Mouse (Mus musculus) liver, adult (tissue): Measurements from ENCODE around the gene Pltp.

Experiments used
- GATA4 ChIP-seq: IDR thresholded peaks from 2 replicates; pipeline ENCODE4 v1.6.1; 2014; ENCODE audit warnings: mild to moderate bottlenecking, low read length; ENCODE audit not compliant: insufficient replicate concordance

Pltp gene

DNA sequence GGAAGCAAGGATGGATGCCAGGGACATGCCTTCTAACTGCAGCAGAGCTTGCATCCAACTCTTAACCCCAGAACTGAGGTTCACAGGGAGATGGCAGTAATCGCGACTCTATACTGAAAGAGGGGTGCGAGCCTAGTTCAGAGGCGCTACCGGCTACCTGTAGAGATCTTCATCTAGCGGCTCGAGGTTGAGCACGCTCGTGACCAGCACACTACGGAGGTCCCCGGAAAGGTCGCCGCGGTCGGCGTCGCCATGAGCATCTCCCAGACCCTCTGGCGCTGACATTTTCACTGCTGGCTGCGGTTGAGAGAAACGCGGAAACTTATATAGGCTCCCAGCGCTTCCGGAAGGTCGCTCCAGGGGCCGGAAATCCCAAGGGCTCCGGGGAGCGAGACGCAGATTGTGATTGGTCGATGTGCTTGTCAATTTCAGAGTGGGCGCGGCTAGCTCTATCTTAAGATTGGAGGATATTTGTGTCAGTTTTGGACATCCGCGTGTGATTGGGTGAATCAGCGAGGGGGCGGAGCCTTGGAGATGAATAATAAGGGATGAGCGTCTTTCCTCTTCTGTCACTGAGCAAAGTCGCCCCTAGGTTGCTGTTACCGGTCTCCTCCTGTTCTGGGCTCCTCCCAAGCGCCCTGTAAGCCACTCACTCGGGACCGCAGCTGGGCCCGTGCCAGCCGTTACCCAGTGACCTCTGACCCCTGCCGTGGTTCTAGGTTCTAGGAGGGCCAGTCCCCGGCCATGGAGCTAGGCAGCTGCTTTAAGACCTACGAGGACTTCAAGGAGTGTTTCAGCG lies 52.8 kb downstream of the Pltp start, which contains the start of the genes Acot8 and Zswim3:
Acot8 (minus strand) TSS at position 350 of the 799 bp plus-strand sequence.
Zswim3 (plus strand) TSS at position 566 of the 799 bp plus-strand sequence.
- TF ChIP-seq GATA4 = no peak

DNA sequence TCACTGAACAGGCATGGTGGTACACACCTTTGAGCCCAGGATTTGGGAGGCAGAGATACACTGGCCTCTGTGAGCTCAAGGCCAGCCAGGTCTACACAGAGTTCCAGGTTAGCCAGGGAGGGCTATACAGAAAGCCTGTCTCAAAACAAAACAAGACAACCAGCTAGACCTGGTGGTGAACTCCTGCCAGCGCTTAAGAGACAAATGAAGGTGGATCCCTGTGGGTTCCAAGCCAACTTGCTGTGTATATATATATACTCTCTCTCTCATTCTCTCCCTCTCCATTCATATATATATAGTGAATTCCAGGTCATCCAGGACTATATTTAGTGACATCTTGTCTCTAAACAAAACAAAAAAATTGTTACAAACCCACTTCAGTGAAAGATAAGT lies 53.6 kb downstream of the Pltp start:
- TF ChIP-seq GATA4 = no peak

DNA sequence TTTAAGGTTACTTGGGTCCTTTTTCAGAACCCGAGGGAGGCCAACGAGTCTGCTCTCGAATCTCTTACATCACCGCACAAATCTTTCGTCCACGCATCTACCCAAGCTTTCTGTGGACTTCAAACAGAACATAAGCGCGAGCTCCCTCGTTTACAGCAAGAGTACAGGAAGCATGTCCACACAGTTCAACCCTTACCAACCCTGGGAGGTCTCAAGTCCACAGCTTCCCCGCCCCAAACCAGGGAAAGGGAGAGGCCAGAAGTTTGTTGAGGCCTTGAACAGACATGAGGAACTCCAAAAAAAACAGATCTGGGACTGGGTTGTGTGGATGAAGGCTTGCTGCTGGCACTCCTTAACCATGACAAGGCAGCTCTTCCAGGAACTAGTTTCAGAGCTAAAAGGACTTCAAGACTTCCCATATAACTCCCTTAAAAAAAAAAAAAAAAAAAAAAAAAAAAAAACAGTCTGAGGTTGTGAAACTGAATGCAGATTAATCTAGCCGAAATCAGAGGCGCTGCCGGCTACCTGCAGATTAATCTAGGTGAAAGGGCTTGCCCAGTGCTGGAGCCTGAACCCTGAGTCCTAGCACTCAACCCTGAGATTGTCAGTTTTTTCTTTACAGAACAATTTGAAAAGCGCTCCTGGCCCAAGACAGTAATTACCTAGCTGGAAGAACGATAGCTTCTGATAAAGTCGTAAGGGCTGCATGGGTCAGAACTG lies 54.1 kb downstream of the Pltp start:
- TF ChIP-seq GATA4 = peak; percentile 30; the same call in 1 of the 2 replicates

DNA sequence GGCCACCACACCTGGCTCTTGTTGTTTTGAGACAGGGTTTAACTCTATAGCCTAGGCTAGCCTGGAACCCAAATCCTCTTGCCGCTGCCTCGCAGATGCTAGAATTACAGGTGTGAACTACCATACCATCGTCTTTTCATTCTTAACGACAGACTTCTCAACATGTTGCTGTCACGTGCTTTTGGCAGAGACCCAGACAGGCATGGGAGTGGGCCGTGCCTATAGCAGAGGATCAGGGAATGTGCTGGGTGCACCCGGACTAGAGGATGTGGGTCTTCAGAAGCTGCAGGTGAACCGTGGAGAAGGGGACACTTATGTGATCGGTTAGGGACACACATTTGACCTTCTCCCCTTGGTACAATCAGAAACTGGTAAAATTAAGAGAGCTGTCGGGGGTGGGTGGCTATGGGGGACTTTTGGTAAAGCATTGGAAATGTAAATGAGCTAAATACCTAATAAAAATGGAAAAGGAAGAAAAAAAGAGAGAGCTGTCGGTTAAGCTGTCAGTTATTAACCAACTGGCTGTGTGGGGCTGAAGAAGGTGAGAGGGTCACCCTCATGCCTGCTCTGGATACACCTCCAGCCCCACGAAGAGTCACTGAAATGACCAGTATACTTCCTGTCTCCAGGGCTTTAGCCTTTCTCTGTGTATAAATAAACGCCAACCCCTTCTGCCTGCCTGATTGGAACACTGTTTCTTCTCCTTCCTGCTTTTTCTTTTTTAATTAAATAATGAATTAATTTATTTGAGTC lies 57.1 kb downstream of the Pltp start:
- no peak for TF ChIP-seq GATA4

DNA sequence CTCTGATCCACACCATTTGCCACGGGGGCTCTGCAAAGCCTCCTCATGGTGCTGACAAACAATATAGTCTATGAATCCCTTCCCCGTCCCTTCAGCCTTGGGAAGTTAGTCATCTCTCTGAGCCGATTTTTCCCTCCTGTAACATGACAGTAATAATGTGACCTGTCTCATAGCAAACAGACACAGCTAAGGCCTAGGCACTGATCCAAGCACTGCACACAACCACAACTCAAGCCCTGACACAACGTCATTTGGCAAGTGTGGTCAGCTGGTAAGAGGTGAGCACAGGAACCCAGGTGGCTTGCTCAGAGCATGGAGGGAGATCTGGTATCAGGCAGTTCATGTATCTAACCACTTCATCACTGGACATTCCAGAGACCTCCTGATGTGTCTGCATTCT lies 61.6 kb downstream of the Pltp start:
- no peak for TF ChIP-seq GATA4

DNA sequence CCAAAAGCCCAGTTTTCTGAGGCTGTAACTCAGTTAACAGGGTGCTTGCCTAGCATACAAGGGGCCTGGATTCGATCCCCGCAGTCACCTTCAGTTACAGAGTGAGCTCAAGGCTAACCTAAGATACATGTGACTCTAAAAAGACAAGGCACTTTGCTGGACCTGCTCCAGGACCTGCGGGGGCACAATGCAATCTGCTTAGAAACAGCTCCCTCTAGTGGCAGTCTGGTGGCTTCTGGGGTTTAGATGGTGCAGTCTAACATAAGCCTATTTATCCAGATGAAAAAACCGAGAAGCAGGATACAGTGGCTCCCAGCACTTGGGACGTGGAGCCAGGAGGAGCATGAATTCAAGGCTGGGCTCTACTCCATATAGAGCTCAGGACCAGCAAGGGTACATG lies 63.2 kb downstream of the Pltp start:
- peak; percentile 33; the same call in 1 of the 2 replicates for TF ChIP-seq GATA4

DNA sequence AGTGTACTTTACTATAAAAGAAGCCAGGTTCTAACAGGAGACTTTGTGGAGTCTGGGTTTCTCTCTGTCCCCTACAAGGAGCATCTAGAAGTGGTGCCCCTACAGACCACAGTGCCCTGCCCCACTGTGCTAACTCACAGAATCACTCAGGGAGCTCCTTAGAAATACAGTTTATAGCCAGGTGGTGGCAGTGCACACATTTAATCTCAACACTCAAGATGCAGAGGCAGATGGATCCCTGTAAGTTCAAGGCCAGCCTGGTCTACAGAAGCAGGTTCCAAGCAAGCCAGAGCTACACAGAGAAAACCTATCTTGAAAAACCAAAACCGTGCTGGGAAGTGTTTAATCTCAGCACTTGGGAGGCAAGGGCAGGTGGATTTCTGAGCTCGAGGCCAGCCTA lies 63.7 kb downstream of the Pltp start:
- no peak for TF ChIP-seq GATA4

DNA sequence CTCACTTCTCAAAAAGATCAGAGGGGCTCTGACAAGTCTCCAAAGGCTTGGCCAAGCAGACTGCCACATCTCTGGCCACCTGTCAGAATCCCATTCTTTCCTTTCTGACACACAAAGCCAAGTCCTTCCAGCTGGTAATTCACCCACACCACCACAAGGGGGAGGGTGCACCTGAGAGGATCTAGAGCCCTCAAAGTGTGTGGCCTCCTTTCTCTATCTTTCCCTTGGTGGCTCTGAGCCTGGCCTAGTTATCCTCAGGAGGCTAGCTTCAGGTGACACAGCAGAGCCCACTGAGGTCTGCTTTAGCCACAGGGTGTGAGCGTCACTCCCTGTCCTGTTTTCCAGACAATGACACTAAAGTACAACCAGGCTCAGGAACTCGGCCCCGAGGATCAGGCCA lies 64.3 kb downstream of the Pltp start:
- no peak for TF ChIP-seq GATA4

DNA sequence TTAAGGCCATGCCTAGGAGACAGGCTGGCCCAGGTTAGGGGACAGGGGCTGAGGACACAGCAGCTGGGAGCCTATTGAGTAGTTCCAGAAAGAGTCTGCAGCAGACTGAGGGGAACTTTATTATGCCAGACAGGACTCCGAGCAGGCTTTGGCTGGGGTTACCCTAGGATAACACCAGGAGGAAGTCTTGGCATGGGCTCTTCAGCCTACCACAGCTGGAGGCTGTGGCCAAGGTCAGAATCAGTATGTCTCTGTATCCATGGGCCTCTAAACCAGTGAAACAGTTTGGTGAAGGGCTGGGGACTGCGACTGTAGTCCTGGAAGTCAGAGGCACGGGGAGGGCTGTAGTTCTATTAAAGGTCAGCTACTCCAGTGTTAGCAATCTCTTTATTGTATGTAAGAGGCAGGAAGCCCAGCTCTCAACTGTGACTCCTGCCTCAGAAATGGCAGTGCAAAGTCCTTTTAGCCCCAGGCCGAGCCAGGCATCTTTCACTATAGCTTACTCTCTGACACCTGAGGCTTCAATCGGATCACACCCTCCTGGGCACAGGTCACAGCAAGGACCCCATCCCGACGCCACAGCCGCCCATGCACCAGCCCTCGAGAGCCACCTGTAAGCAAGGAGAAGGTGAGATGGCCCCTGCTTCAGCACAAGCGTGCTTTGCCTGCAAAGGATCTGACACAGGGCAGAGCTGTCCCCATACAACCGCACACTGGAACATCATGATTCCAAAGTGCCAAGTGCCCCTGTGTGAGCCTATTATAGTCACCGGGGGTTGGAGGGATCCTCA lies 64.9 kb downstream of the Pltp start:
- no peak for TF ChIP-seq GATA4

DNA sequence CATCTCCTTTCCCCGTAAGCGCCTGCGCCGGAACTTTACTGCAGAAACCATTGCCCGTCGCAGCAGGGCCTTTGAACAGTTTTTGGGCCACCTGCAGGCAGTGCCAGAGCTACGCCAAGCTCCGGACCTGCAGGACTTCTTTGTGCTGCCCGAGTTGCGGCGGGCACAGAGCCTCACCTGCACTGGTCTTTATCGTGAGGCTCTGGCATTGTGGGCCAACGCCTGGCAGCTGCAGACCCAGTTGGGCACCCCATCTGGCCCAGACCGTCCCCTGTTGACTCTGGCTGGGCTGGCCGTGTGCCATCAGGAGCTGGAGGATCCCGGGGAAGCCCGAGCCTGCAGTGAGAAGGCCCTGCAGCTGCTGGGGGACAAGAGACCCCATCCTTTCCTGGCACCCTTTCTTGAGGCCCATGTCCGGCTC lies 65.7 kb downstream of the Pltp start:
- TF ChIP-seq GATA4 = no peak

DNA sequence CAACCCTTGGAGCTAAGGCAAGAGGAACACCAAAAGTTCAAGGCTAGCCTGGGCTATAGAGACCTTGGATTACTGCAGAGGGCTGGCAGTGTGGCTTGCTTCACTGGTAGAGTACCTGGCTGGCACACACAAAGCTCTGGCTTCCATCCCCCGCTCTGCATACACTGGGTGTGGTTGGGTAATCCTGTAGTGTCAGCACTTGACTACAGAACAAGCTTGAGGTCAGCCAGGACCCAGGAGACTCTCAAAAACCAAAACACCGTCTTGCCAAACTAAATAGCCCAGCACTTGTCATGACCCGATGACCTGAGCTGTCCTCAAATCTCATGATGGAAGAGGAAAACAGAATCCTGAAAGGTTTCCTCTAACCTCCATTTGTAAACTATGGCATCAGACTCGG lies 67.1 kb downstream of the Pltp start:
- TF ChIP-seq GATA4 = no peak
